Mouse (Mus musculus): Measurements from ENCODE around the gene Rab26.

Rab26 gene

DNA sequence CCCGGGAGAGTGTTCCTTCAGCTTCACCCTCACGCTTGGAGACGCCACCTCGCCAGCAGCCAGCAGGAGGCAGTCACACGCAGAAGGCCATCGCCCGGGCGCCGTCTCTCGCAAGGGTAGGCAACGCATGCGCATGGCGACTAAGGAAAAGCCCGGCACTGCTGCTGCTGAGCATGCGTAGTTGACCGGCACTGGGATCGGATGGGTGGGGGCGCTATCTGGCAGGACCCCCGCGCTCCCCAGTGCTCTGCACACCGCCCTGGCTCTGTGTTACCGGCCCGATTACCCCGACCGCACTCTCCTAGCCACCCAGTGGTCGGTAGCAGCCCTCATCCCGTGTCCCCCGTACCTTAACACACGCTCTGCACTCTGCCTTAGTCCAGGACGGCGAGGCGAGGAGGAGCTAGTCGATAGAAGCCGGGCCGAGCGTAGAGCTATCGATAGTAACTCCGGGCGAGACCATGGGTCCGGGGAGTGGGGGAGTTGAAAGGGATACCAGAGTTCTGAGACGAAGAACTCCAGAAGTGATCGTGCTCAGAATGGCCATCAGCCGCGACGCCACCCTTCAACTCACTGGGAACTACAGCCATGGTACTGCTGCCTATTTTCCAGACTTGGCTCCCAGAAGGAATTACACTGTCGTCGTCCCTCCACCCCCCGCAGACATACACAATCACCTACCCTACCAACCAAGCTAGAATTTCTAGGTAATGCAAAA, 55.2 kb downstream of the Rab26 start, which contains the start of gene Mlst8:
TSS of gene Mlst8 (minus strand) at position 416 of the 718 bp plus-strand sequence.
- peak; percentile 95 for DNase-seq (ENCODE audit: low read depth, low spot score)

DNA sequence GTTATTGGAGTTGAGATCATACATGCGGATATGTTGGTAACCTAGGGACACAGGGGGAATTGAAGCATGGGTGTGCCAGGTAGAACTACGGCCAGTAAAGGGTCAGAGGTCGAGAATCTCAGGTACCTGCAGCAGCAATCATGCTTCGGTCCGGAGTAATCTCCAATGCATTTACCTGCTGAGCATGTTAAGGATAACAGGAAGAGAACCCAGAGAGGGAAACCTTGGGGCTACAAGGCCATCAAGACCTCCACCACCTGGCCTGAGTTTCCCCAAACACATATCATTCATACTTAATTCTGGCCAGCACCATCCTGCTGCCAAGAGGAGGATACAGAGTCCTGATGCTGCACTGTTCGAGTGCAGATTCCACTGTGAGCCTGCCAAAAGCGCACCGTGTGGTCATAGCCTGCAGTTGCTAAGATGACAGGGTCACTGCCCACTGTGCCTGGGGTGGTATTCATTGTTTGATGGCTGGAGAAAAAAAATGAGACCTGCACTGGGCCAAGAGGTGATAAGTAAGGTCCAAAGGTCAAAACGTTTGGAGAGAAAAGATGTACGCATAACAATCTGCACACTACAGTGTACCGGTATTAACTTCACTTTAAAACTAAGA, 55.9 kb downstream of the Rab26 start:
- DNase-seq (ENCODE audit: low read depth, low spot score), result no peak
